Mouse (Mus musculus) intestine, embryonic 14.5 days (tissue): ENCODE measurements around the gene Muc13. TPM values are rescaled to one million over a fixed set of nuclear protein-coding genes. Genes with fewer than 3 reads are reported as not detected.

Experiments used
- ATAC-seq: fragments of 200-750 bp; cut with Nextera tagmentation; replicated peaks from 2 replicates; pipeline ENCODE4 v1.8.0; 2017; ENCODE audit warnings: low read depth, moderate number of reproducible peaks, moderate TSS enrichment, moderate library complexity; ENCODE audit not compliant: low FRiP score, low TSS enrichment
- DNase-seq: peaks from one replicate; pipeline ENCODE4 v3.0.0-alpha.2; 2018; ENCODE audit warnings: low spot score
- H3K27ac ChIP-seq: fragments of 300-500 bp; sonication (generic); 2 replicates; pipeline ENCODE4 v1.5.1; 2014; ENCODE audit warnings: low read depth, mild to moderate bottlenecking, control low read depth
- H3K27me3 ChIP-seq: fragments of 300-500 bp; sonication (generic); replicated peaks from 2 replicates; pipeline ENCODE4 v1.6.1; 2014; ENCODE audit warnings: low read length, control low read depth; ENCODE audit not compliant: control insufficient read depth, insufficient read depth
- H3K36me3 ChIP-seq: fragments of 300-500 bp; sonication (generic); 2 replicates; pipeline ENCODE4 v1.6.1; 2014; ENCODE audit warnings: low read length, control low read depth; ENCODE audit not compliant: control insufficient read depth, insufficient read depth
- H3K4me1 ChIP-seq: fragments of 300-500 bp; sonication (generic); replicated peaks from 2 replicates; pipeline ENCODE4 v1.6.1; 2014; ENCODE audit warnings: low read length, control low read depth, mixed read lengths; ENCODE audit not compliant: control insufficient read depth, insufficient read depth
- H3K4me2 ChIP-seq: fragments of 300-500 bp; sonication (generic); 2 replicates; pipeline ENCODE4 v1.6.1; 2014; ENCODE audit warnings: low read length
- H3K4me3 ChIP-seq: fragments of 300-500 bp; sonication (generic); 2 replicates; pipeline ENCODE4 v1.5.1; 2014; ENCODE audit warnings: low read depth, low read length, control low read depth, mixed read lengths
- H3K9ac ChIP-seq: fragments of 300-500 bp; sonication (generic); 2 replicates; pipeline ENCODE4 v1.6.1; 2014; ENCODE audit warnings: mild to moderate bottlenecking, low read length
- H3K9me3 ChIP-seq: fragments of 300-500 bp; sonication (generic); 2 replicates; pipeline ENCODE4 v1.6.1; 2016; ENCODE audit warnings: low read length, control low read depth; ENCODE audit not compliant: control insufficient read depth
- WGBS: fragments of 180-500 bp; shearing (Covaris S2); extraction: QIAGEN DNeasy Blood & Tissue Kit; methylation state at CpG from one replicate; pipeline ENCODE4 v1.1.7; 2014; 5-methylcytosine and 5-hydroxymethylcytosine counted together
- polyA plus RNA-seq: library from polyadenylated mRNA; unstranded; fragments of >200 nt; fragmentation: Nextera tagmentation; extraction: Ambion mirVana; gene quantifications from 2 replicates; pipeline ENCODE4 v1.2.1, GENCODE M21; 2014

Muc13 gene
- polyA plus RNA-seq, 1 experiment from 2014 or later: 105 TPM

GRCm38 (mm10) chr16:33828496-33828895 is 34.7 kb downstream of the Muc13 start:
- no peaks in the 10 kb centered on the region for H3K27me3 ChIP-seq
- H3K9me3 ChIP-seq: no peaks in the 10 kb centered on the region
- H3K36me3 ChIP-seq: no peaks in the 10 kb centered on the region
- DNase-seq: no peak
- no peak overlapping the region for H3K27ac ChIP-seq
- H3K4me3 ChIP-seq: no peak overlapping the region
- 0 out of 2 replicates have a peak overlapping the region, but pooled peaks have one; percentile 78 for H3K4me2 ChIP-seq
- ATAC-seq: no peak
- no peak overlapping the region for H3K9ac ChIP-seq
- 86% methylated on average over 7 of the region's 7 CpGs for WGBS
- H3K4me1 ChIP-seq: peaks cover 14% of the 10 kb centered on the region

DNA sequence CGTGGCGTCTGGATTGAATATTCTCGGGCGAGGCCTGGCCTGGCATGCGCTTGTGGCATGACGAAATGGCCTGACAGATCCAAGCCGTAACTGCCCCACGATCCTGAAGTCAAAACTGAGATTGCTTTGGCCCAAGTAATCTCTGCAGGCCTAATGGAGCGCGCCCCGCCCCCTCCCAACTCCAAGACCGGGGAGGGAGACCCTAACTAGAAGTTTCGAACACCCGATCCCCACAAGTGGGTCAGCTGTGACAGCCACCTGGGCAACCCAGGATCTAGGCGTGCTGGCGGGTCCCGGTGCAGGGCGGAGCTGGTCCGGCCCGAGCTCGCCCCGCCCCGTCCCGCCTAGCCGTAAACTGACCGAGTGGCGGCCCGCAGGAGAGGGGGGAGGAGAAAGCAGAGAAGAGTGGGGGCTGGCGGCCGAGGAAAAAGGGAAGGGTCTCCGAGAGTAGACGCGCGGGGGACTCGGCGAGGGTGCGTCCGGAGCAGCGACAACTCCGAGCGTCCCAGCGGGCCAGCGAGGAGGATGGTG is 35.5 kb downstream of the Muc13 start, which contains the start of gene Itgb5:
Gene Itgb5, plus strand, starts transcription at position 365 of the 531 bp plus-strand sequence.
- no peaks in the 10 kb centered on the region for H3K27me3 ChIP-seq
- peak; percentile 89 for ATAC-seq
- DNase-seq: peak; percentile 90
- H3K4me3 ChIP-seq: peak within 1 kb of the TSS; percentile 91
- H3K4me2 ChIP-seq: peak within 1 kb of the TSS; percentile 78
- H3K4me1 ChIP-seq: peaks cover 23% of the 10 kb centered on the region
- H3K9ac ChIP-seq: peak within 1 kb of the TSS; percentile 79
- H3K27ac ChIP-seq: peak within 1 kb of the TSS; percentile 83
- H3K9me3 ChIP-seq: no peaks in the 10 kb centered on the region
- WGBS: 1% methylated on average over 40 of the region's 43 CpGs
- no peaks in the 10 kb centered on the region for H3K36me3 ChIP-seq

- peak; percentile 77 for ATAC-seq
- Histone ChIP-seq H3K9me3 (no peaks in the 10 kb centered on the region), H3K36me3 (no peaks in the 10 kb centered on the region), H3K4me3 (peak overlapping the region; percentile 91), H3K9ac (peak overlapping the region; percentile 79), H3K4me2 (peak overlapping the region; percentile 78), H3K4me1 (peaks cover 29% of the 10 kb centered on the region), H3K27me3 (no peaks in the 10 kb centered on the region), H3K27ac (peak overlapping the region; percentile 83)
- DNase-seq: peak; percentile 83
- WGBS: under 1% methylated on average over 63 of the region's 76 CpGs
These were observed 36.1 kb downstream of the Muc13 start for GRCm38 (mm10) chr16:33829842-33830511.

- peak overlapping the region; percentile 83; the same call in 1 of the 2 replicates for H3K27ac ChIP-seq
- no peak for ATAC-seq
- H3K9ac ChIP-seq: peak overlapping the region; percentile 79
- 5% methylated on average over 18 of the region's 18 CpGs for WGBS
- no peak for DNase-seq
- no peaks in the 10 kb centered on the region for H3K9me3 ChIP-seq
- no peaks in the 10 kb centered on the region for H3K36me3 ChIP-seq
- H3K4me2 ChIP-seq: peak overlapping the region; percentile 78
- peaks cover 29% of the 10 kb centered on the region for H3K4me1 ChIP-seq
- peak overlapping the region; percentile 91 for H3K4me3 ChIP-seq
- no peaks in the 10 kb centered on the region for H3K27me3 ChIP-seq
These were observed 36.8 kb downstream of the Muc13 start for GRCm38 (mm10) chr16:33830512-33831105.

DNA sequence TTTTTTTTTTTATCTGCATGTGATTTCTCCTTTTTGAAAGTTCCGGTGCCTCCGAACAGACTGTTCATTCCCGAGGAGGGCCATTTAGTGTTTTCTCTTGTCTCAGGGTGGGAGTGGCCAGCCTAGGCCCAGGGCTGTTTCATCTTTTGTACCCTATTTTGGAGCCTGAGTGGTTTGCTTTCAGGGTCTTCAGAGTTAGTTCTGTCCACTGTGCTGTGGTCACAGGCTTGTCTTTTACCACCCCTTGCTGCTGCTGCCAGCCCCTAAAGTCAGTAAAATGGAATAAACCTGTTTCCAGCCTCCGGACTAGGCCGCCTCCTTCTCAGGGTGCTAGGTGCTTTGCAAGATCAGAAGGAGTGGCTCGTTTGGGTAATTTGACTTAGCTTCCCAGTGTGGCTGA is 38.2 kb downstream of the Muc13 start:
- Histone ChIP-seq H3K36me3 (no peaks in the 10 kb centered on the region), H3K9me3 (no peaks in the 10 kb centered on the region), H3K27ac (no peak overlapping the region), H3K9ac (no peak overlapping the region), H3K4me3 (no peak overlapping the region), H3K4me2 (no peak overlapping the region), H3K4me1 (peaks cover 29% of the 10 kb centered on the region), H3K27me3 (no peaks in the 10 kb centered on the region)
- DNase-seq (no peak), ATAC-seq (no peak)
- WGBS: 69% methylated on average over 6 of the region's 6 CpGs

- Histone ChIP-seq H3K27me3 (no peaks in the 10 kb centered on the region), H3K4me3 (peak overlapping the region; percentile 16), H3K4me1 (peaks cover 32% of the 10 kb centered on the region), H3K4me2 (peak overlapping the region; percentile 46), H3K27ac (peak overlapping the region; percentile 39; the same call in 1 of the 2 replicates), H3K9ac (no peak overlapping the region), H3K9me3 (no peaks in the 10 kb centered on the region), H3K36me3 (no peaks in the 10 kb centered on the region)
- no peak for ATAC-seq
- 6% methylated on average over 21 of the region's 21 CpGs for WGBS
- peak; percentile 67 for DNase-seq
These were observed 39.0 kb downstream of the Muc13 start for GRCm38 (mm10) chr16:33832728-33833428.

DNA sequence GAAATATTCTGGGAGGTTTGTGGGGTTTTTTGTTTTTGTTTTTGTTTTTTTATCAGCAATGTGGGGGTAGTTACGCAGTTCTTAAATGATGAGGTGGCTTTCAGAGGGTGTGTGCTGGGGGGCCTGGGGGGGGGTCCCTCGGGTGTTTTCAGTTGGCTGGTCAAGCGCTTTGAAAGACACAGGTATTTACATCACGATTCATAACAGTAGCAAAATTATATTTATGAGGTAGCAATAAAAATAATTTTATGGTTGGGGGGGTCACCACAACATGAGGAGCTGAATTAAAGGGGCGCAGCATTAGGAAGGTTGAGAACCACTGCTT is 39.6 kb downstream of the Muc13 start:
- peak overlapping the region; percentile 46 for H3K4me2 ChIP-seq
- no peak overlapping the region for H3K9ac ChIP-seq
- H3K4me1 ChIP-seq: peaks cover 32% of the 10 kb centered on the region
- ATAC-seq: no peak
- no peaks in the 10 kb centered on the region for H3K9me3 ChIP-seq
- 18% methylated on average over 5 of the region's 5 CpGs for WGBS
- no peaks in the 10 kb centered on the region for H3K27me3 ChIP-seq
- peak overlapping the region; percentile 12 for H3K27ac ChIP-seq
- no peaks in the 10 kb centered on the region for H3K36me3 ChIP-seq
- peak overlapping the region; percentile 8; the same call in 1 of the 2 replicates for H3K4me3 ChIP-seq
- no peak for DNase-seq

DNA sequence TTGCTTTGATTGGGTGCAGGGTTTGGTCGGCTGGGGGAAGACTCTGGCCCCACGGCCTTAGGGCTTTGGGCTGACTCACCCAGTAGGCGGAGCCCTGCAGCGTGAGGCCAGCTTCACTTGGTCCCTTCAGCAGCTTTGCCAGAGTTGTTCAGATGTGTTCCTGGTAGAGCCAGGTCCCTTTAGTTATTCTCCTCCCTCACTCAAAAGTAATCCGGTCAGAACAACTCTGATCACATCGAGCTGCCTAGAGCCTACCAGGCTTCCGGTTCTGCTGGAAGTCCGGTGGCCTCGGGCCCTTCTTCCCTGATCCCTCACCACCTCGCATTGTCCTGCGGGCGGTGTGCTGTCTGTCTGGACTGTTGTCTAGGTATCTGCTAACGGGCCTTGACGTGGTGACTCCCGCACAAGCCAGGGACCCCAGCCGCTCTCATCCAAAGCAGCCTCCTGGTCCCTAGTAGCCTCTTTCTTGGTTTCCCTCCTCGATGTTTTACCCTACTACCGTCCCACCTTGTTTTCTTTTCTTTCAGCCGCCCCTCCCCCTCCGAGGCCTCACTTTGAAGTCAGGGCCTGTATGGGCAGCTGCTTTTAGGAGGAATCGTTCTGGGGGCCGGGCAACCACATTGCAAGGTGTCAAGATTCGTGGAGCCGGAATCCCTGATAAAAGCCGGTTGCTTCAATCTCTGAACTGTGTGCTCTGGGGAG is 40.1 kb downstream of the Muc13 start:
- peaks cover 32% of the 10 kb centered on the region for H3K4me1 ChIP-seq
- H3K4me3 ChIP-seq: peak overlapping the region; percentile 8; the same call in 1 of the 2 replicates
- ATAC-seq (no peak), DNase-seq (peak; percentile 73)
- H3K9ac ChIP-seq: 0 out of 2 replicates have a peak overlapping the region, but pooled peaks have one; percentile 1
- no peaks in the 10 kb centered on the region for H3K9me3 ChIP-seq
- H3K4me2 ChIP-seq: peak overlapping the region; percentile 46
- no peaks in the 10 kb centered on the region for H3K36me3 ChIP-seq
- H3K27me3 ChIP-seq: no peaks in the 10 kb centered on the region
- H3K27ac ChIP-seq: peak overlapping the region; percentile 12
- WGBS: 7% methylated on average over 25 of the region's 25 CpGs
